Mouse (Mus musculus): ENCODE measurements around the gene Mrpl42. TPM values are rescaled to one million over a fixed set of nuclear protein-coding genes. Genes with fewer than 3 reads are reported as not detected.

Gene Mrpl42
- polyA plus RNA-seq, 1 experiment from 2014 or later: 331 TPM

GRCm38 (mm10) chr10:95513768-95514556 lies 12.2 kb upstream of the Mrpl42 start:
- peaks cover 2% of the 10 kb centered on the region; the same call in 1 of the 2 replicates for H3K9me3 ChIP-seq (replicated peaks)
- no peaks in the 10 kb centered on the region for H3K27me3 ChIP-seq
- H3K9ac ChIP-seq: peak overlapping the region; percentile 93
- H3K4me3 ChIP-seq: peak overlapping the region; percentile 83
- H3K36me3 ChIP-seq (ENCODE audit: poor library complexity, severe bottlenecking): no peaks in the 10 kb centered on the region
- 33% methylated on average over 15 of the region's 15 CpGs for WGBS
- H3K4me2 ChIP-seq: peak overlapping the region; percentile 70
- H3K4me1 ChIP-seq: peaks cover 24% of the 10 kb centered on the region
- ATAC-seq: peak; percentile 19
- H3K27ac ChIP-seq: peak overlapping the region; percentile 97

DNA sequence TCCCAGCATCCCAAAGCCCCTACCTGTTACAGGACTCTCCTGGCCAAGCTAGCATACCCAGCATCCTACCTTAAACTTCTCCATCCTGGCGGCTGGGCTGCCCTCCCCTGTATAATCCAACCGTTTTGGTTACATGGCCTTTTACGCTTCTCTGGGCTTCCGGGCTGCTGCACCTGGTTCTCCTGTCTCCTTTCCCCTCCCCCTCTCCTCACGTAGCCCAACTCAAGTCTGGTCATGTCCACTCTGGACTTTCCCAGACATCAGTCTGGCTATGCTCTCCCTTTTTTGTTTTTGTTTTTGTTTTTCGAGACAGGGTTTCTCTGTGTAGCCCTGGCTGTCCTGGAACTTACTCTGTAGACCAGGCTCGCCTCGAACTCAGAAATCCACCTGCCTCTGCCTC lies 10.9 kb upstream of the Mrpl42 start:
- Histone ChIP-seq H3K4me3 (no peak overlapping the region), H3K27me3 (no peaks in the 10 kb centered on the region), H3K27ac (no peak overlapping the region), H3K4me1 (peaks cover 19% of the 10 kb centered on the region), H3K4me2 (no peak overlapping the region), H3K9me3 (replicated peaks) (peaks cover 2% of the 10 kb centered on the region; the same call in 1 of the 2 replicates), H3K9ac (no peak overlapping the region), H3K36me3 (ENCODE audit: poor library complexity, severe bottlenecking) (no peaks in the 10 kb centered on the region)
- 90% methylated on average over 8 of the region's 8 CpGs for WGBS
- ATAC-seq: no peak

DNA sequence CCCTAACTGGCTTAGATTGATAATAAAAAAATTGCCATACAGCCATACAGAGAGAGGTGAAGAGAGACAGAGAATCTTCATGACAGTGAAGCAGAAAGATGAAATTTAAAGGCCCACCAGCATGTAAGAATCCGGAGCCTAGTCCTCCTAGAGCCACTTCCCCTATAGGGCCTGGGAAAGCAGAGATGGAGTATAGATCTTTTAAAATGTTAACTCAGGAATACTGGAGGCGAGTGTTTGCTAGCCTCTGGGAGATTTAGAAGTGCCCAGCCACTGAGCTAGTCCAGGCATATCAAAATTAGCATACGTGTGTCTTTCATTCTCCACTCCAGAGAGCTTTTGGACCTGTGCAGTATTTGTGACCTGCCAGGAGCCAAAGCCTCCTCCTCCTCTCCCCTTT lies 7.5 kb upstream of the Mrpl42 start:
- 77% methylated on average over 3 of the region's 3 CpGs for WGBS

GRCm38 (mm10) chr10:95508793-95509192 lies 7.1 kb upstream of the Mrpl42 start:
- no peak for ATAC-seq
- Histone ChIP-seq H3K4me3 (no peak overlapping the region), H3K27ac (no peak overlapping the region), H3K4me1 (peaks cover 1% of the 10 kb centered on the region; the same call in 1 of the 2 replicates), H3K36me3 (ENCODE audit: poor library complexity, severe bottlenecking) (no peaks in the 10 kb centered on the region), H3K9me3 (replicated peaks) (peaks cover 2% of the 10 kb centered on the region; the same call in 1 of the 2 replicates), H3K9ac (no peak overlapping the region), H3K4me2 (no peak overlapping the region), H3K27me3 (no peaks in the 10 kb centered on the region)
- WGBS: 74% methylated on average over 6 of the region's 6 CpGs

More for the DNA sequence above, 7.5 kb upstream of the Mrpl42 start:
- Histone ChIP-seq H3K4me1 (peaks cover 6% of the 10 kb centered on the region; the same call in 1 of the 2 replicates), H3K27me3 (no peaks in the 10 kb centered on the region), H3K36me3 (ENCODE audit: poor library complexity, severe bottlenecking) (no peaks in the 10 kb centered on the region), H3K27ac (no peak overlapping the region), H3K9ac (no peak overlapping the region), H3K4me2 (no peak overlapping the region), H3K4me3 (no peak overlapping the region), H3K9me3 (replicated peaks) (peaks cover 2% of the 10 kb centered on the region; the same call in 1 of the 2 replicates)
- no peak for ATAC-seq

GRCm38 (mm10) chr10:95508126-95508525 lies 6.4 kb upstream of the Mrpl42 start:
- Histone ChIP-seq H3K4me2 (no peak overlapping the region), H3K4me1 (no peaks in the 10 kb centered on the region), H3K27ac (no peak overlapping the region), H3K36me3 (ENCODE audit: poor library complexity, severe bottlenecking) (no peaks in the 10 kb centered on the region), H3K9me3 (replicated peaks) (peaks cover 2% of the 10 kb centered on the region; the same call in 1 of the 2 replicates), H3K27me3 (no peaks in the 10 kb centered on the region), H3K9ac (no peak overlapping the region), H3K4me3 (no peak overlapping the region)
- WGBS: 86% methylated on average over 8 of the region's 8 CpGs
- no peak for ATAC-seq

GRCm38 (mm10) chr10:95504341-95504740 lies 2.6 kb upstream of the Mrpl42 start:
- Histone ChIP-seq H3K4me1 (peaks cover 11% of the 10 kb centered on the region), H3K4me3 (no peak overlapping the region), H3K9ac (no peak overlapping the region), H3K9me3 (replicated peaks) (no peaks in the 10 kb centered on the region), H3K27me3 (no peaks in the 10 kb centered on the region), H3K4me2 (no peak overlapping the region), H3K27ac (no peak overlapping the region), H3K36me3 (ENCODE audit: poor library complexity, severe bottlenecking) (no peaks in the 10 kb centered on the region)
- 29% methylated on average over 1 of the region's 1 CpGs for WGBS
- ATAC-seq: no peak

DNA sequence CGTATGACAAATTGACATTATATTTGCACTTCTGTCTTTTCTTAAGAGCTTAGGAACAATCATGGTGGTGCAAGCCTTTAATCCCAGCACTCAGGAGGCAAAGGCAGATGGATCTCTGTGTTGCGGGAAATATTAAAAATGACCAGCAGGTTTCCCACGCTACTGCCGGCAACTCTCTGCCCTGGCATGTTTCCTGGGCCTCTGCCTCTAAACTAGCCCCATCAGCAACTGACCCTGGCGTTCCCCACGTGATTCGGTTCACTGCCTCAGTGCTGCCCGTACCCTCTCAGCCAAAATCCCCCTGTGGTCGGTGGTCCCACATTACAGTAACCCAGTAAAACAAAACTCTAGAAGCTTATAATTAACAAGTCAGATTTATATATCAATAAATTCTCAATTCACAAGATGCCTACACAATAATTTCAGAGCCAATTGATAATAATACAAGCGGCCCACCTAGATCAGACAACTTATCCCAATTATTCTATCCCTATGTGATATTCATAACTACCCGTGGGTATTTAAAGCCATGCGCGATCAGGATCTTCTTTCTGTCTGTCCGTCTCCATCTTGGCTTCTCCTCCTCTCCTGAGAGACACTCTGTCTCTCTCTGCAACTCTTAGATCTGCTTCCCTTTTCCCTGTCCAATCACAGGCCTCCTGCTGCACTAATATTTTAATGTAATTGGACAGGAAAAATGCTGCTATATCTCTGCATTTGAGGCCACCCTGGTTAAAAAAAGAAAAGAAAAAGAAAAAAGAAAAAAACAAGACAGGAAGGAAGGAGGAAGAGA lies 1.9 kb upstream of the Mrpl42 start:
- WGBS: 88% methylated on average over 14 of the region's 14 CpGs
- Histone ChIP-seq H3K4me1 (peaks cover 11% of the 10 kb centered on the region), H3K27me3 (no peaks in the 10 kb centered on the region), H3K9ac (no peak overlapping the region), H3K4me3 (no peak overlapping the region), H3K4me2 (no peak overlapping the region), H3K27ac (no peak overlapping the region), H3K9me3 (replicated peaks) (no peaks in the 10 kb centered on the region), H3K36me3 (ENCODE audit: poor library complexity, severe bottlenecking) (0 out of 2 replicates have a peak, but pooled peaks cover under 1% of the 10 kb centered on the region)
- no peak for ATAC-seq

- no peaks in the 10 kb centered on the region for H3K9me3 ChIP-seq (replicated peaks)
- peaks cover 16% of the 10 kb centered on the region for H3K36me3 ChIP-seq (ENCODE audit: poor library complexity, severe bottlenecking)
- no peaks in the 10 kb centered on the region for H3K27me3 ChIP-seq
- peaks cover 11% of the 10 kb centered on the region for H3K4me1 ChIP-seq
- peak overlapping the region; percentile 69 for H3K27ac ChIP-seq
- peak overlapping the region; percentile 89 for H3K4me3 ChIP-seq
- H3K9ac ChIP-seq: peak overlapping the region; percentile 84
- H3K4me2 ChIP-seq: peak overlapping the region; percentile 72
- 2% methylated on average over 7 of the region's 7 CpGs for WGBS
- ATAC-seq: no peak; the same call in 1 of the 2 replicates
Observed at GRCm38 (mm10) chr10:95501033-95501432, 707 bp downstream of the Mrpl42 start.

GRCm38 (mm10) chr10:95494268-95494667 lies 7.5 kb downstream of the Mrpl42 start:
- Histone ChIP-seq H3K4me3 (no peak overlapping the region), H3K9me3 (replicated peaks) (no peaks in the 10 kb centered on the region), H3K4me2 (no peak overlapping the region), H3K36me3 (ENCODE audit: poor library complexity, severe bottlenecking) (peaks cover 79% of the 10 kb centered on the region), H3K27me3 (no peaks in the 10 kb centered on the region), H3K4me1 (no peaks in the 10 kb centered on the region), H3K9ac (no peak overlapping the region), H3K27ac (no peak overlapping the region)
- no peak for ATAC-seq
- 93% methylated on average over 5 of the region's 5 CpGs for WGBS

DNA sequence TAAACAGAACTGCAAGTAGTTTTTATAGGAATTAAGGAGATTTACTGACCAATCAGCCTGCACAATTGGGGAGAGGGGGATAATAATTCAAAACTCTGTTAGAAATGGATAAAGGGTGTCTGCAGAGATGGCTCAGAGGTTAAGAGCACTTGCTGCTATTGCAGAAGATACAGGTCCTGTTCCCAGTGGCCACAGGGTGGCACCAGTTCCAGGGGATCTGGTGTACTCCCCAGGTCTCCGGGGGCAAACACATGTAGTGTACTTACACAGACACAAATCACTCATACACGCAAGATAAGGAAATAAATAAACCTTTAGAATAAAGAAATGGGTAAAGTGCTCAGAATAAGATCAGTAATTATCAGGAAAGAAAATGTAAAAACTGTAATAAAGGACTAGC lies 12.1 kb downstream of the Mrpl42 start:
- Histone ChIP-seq H3K27ac (no peak overlapping the region), H3K9me3 (replicated peaks) (no peaks in the 10 kb centered on the region), H3K36me3 (ENCODE audit: poor library complexity, severe bottlenecking) (peaks cover 91% of the 10 kb centered on the region), H3K4me2 (no peak overlapping the region), H3K4me3 (no peak overlapping the region), H3K4me1 (no peaks in the 10 kb centered on the region), H3K9ac (no peak overlapping the region), H3K27me3 (no peaks in the 10 kb centered on the region)
- ATAC-seq: no peak
- WGBS: 85% methylated on average over 2 of the region's 2 CpGs

DNA sequence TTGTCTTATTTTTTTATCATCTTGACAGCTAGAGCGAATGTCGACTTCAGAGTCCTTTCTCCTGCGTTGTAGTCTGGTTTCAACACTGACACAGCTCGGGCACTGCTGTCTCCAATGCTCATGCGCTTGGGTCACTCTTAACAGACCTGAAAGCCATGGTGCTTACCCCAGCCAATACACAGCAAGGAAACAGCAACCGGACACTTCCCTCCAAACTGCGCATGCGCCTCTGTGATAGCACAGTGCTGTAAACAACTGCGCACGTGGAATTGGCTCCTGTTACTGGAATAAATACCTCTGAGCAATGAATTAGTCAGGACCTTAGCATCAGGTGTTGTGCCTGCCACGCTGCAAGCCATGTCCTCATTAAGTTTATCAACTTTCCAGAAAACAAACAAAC lies 24.2 kb downstream of the Mrpl42 start:
- no peak overlapping the region for H3K27ac ChIP-seq
- ATAC-seq: no peak
- no peaks in the 10 kb centered on the region for H3K27me3 ChIP-seq
- peaks cover 23% of the 10 kb centered on the region for H3K36me3 ChIP-seq (ENCODE audit: poor library complexity, severe bottlenecking)
- no peak overlapping the region for H3K4me3 ChIP-seq
- no peaks in the 10 kb centered on the region for H3K9me3 ChIP-seq (replicated peaks)
- WGBS: 86% methylated on average over 11 of the region's 11 CpGs
- H3K4me2 ChIP-seq: no peak overlapping the region
- H3K4me1 ChIP-seq: no peaks in the 10 kb centered on the region
- H3K9ac ChIP-seq: no peak overlapping the region

- H3K36me3 ChIP-seq (ENCODE audit: poor library complexity, severe bottlenecking): peaks cover 12% of the 10 kb centered on the region
- no peak overlapping the region for H3K4me2 ChIP-seq
- no peaks in the 10 kb centered on the region for H3K4me1 ChIP-seq
- WGBS: 13% methylated on average over 10 of the region's 10 CpGs
- peak; percentile 86 for ATAC-seq
- no peak overlapping the region for H3K27ac ChIP-seq
- no peak overlapping the region for H3K4me3 ChIP-seq
- H3K9me3 ChIP-seq (replicated peaks): no peaks in the 10 kb centered on the region
- no peaks in the 10 kb centered on the region for H3K27me3 ChIP-seq
- no peak overlapping the region for H3K9ac ChIP-seq
Observed at GRCm38 (mm10) chr10:95475923-95476322, 25.8 kb downstream of the Mrpl42 start.

Data from forebrain, embryonic 13.5 days (tissue).